Mouse (Mus musculus) fibroblast of lung, adult 2 months (primary cell): ENCODE data around the gene Zfp804a.

Source experiments
- DNase-seq: peaks from one replicate; pipeline ENCODE4 v3.0.0-alpha.2; 2011; ENCODE audit warnings: low read depth

Gene Zfp804a

GRCm38 (mm10) chr2:82253382-82253781, 200.4 kb downstream of the Zfp804a start:
- no peak for DNase-seq

- DNase-seq: no peak
These were observed 229.7 kb downstream of the Zfp804a start for GRCm38 (mm10) chr2:82282591-82283269.

DNA sequence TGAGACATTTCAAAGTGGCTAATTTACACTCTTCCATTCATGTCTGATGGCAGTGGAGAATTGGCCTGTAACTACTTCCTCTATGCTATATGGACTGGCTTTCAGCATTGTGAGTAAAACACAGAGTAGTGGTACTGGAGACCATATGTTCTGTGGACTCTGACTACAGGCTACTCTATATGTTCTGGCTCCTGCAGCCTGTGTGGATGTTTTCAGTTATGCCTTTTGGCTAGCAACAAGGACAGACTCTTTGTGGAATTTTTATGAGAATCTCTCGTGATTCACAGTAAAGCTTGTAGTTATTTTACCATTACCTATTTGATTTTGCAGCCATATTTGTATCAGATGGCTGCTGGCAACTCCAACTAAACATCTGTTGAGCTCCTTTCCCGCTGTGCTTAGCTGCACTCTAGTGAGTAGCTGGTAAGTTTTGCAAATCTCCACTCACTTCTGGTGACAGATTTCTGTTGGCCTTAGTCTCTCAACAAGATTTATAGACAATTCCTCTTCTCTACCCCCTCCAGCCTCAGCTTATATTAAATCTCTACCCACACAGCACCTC, 242.0 kb downstream of the Zfp804a start:
- DNase-seq: no peak
